Mouse (Mus musculus) thymus, postnatal 4 days (tissue): ENCODE measurements around the gene Sez6l.

ENCODE experiments used
- DNase-seq: peaks from one replicate; pipeline ENCODE4 v3.0.0; 2021

Gene Sez6l

GRCm38 (mm10) chr5:112576993-112577670 lies at the start of gene Sez6l:
Gene Sez6l (minus strand): TSS chr5:112577185.
- peak; percentile 13 for DNase-seq

- no peak for DNase-seq
Observed at GRCm38 (mm10) chr5:112625555-112626160, 48.7 kb upstream of the Sez6l start.

GRCm38 (mm10) chr5:112622946-112623345 lies 46.0 kb upstream of the Sez6l start:
- no peak for DNase-seq

- no peak for DNase-seq
Observed at GRCm38 (mm10) chr5:112620256-112620655, 43.3 kb upstream of the Sez6l start.

GRCm38 (mm10) chr5:112619344-112619743 lies 42.4 kb upstream of the Sez6l start:
- no peak for DNase-seq

- no peak for DNase-seq
Observed at GRCm38 (mm10) chr5:112617602-112618247, 40.7 kb upstream of the Sez6l start.

GRCm38 (mm10) chr5:112615946-112616617 lies 39.1 kb upstream of the Sez6l start:
- DNase-seq: no peak

- DNase-seq: no peak
Observed at GRCm38 (mm10) chr5:112607867-112608516, 31.0 kb upstream of the Sez6l start.

- DNase-seq: no peak
Observed at GRCm38 (mm10) chr5:112607119-112607518, 30.1 kb upstream of the Sez6l start.

GRCm38 (mm10) chr5:112605371-112605770 lies 28.4 kb upstream of the Sez6l start:
- DNase-seq: no peak

- DNase-seq: no peak
Observed at GRCm38 (mm10) chr5:112604251-112604650, 27.3 kb upstream of the Sez6l start.

GRCm38 (mm10) chr5:112603594-112603993 lies 26.6 kb upstream of the Sez6l start:
- no peak for DNase-seq

- DNase-seq: no peak
Observed at GRCm38 (mm10) chr5:112600309-112600939, 23.4 kb upstream of the Sez6l start.

- no peak for DNase-seq
Observed at GRCm38 (mm10) chr5:112599538-112600308, 22.7 kb upstream of the Sez6l start.

GRCm38 (mm10) chr5:112597876-112598275 lies 20.9 kb upstream of the Sez6l start:
- DNase-seq: no peak

GRCm38 (mm10) chr5:112597307-112597706 lies 20.3 kb upstream of the Sez6l start:
- no peak for DNase-seq

- no peak for DNase-seq
Observed at GRCm38 (mm10) chr5:112596729-112597128, 19.7 kb upstream of the Sez6l start.

- DNase-seq: no peak
Observed at GRCm38 (mm10) chr5:112595701-112596632, 19.0 kb upstream of the Sez6l start.

- no peak for DNase-seq
Observed at GRCm38 (mm10) chr5:112591706-112592105, 14.7 kb upstream of the Sez6l start.

- DNase-seq: no peak
Observed at GRCm38 (mm10) chr5:112586071-112586470, 9.1 kb upstream of the Sez6l start.
